8 mouse cellular contexts compared by ENCODE assay signal in genomic region chr2:35620364-35621224, GRCm38 (mm10).
DNase-seq lines count a peak whose midpoint lies in the region; ATAC-seq and TF ChIP-seq lines count a peak whose summit lies in the region.

No protein-coding gene starts in this region.

- DNase-seq in liver: peak; percentile 47
- DNase-seq in liver, postnatal 0 days: no peak
- DNase-seq in embryonic facial prominence, embryonic 14.5 days (ENCODE audit: low spot score): peak; percentile 89
- no peak for DNase-seq in intestine, embryonic 14.5 days (ENCODE audit: low spot score)
- peak; percentile 69 for DNase-seq in retina, embryonic 14.5 days (ENCODE audit: low spot score)
- DNase-seq in gastrocnemius, postnatal 10 days: no peak
- DNase-seq in testis, postnatal 14 days (ENCODE audit: low spot score): no peak
- DNase-seq in gastrocnemius, adult 18-20 months (ENCODE audit: low spot score): no peak

- no peak for TF ChIP-seq EP300 in liver, postnatal 0 days (IDR thresholded peaks at IDR 0.05; ENCODE audit: low read depth)

- TF ChIP-seq CTCF in liver, postnatal 0 days (IDR thresholded peaks at IDR 0.05; ENCODE audit: low read depth): no peak

- ATAC-seq in liver, postnatal 0 days: no peak
- ATAC-seq in embryonic facial prominence, embryonic 14.5 days (ENCODE audit: low read depth): peak; percentile 72; the same call in 1 of the 2 replicates
- peak; percentile 67 for ATAC-seq in intestine, embryonic 14.5 days (replicated peaks; ENCODE audit: low FRiP score, low TSS enrichment, low read depth)

- 31% methylated on average over 7 of the region's 7 CpGs for WGBS in liver, postnatal 0 days (ENCODE audit: insufficient replicate concordance)
- WGBS in embryonic facial prominence, embryonic 14.5 days: 24% methylated on average over 6 of the region's 7 CpGs
- WGBS in intestine, embryonic 14.5 days: 20% methylated on average over 7 of the region's 7 CpGs

- H3K9me3 ChIP-seq in liver, postnatal 0 days (ENCODE audit: low read length): no peaks in the 10 kb centered on the region
- H3K9me3 ChIP-seq in embryonic facial prominence, embryonic 14.5 days (ENCODE audit: control insufficient read depth, low read length): no peaks in the 10 kb centered on the region
- H3K9me3 ChIP-seq in intestine, embryonic 14.5 days (ENCODE audit: control insufficient read depth, low read length): no peaks in the 10 kb centered on the region

- H3K4me3 ChIP-seq in liver, postnatal 0 days (ENCODE audit: low read depth, low read length): no peak overlapping the region
- peak overlapping the region; percentile 26 for H3K4me3 ChIP-seq in embryonic facial prominence, embryonic 14.5 days (ENCODE audit: low read depth, low read length)
- H3K4me3 ChIP-seq in intestine, embryonic 14.5 days (ENCODE audit: low read depth, low read length): peak overlapping the region; percentile 20

- H3K36me3 ChIP-seq in liver, postnatal 0 days (replicated peaks; ENCODE audit: insufficient read depth, low read length): no peaks in the 10 kb centered on the region
- H3K36me3 ChIP-seq in embryonic facial prominence, embryonic 14.5 days (ENCODE audit: control insufficient read depth, insufficient read depth, low read length): no peaks in the 10 kb centered on the region
- H3K36me3 ChIP-seq in intestine, embryonic 14.5 days (ENCODE audit: control insufficient read depth, insufficient read depth, low read length): 0 out of 2 replicates have a peak, but pooled peaks cover 9% of the 10 kb centered on the region

- H3K9ac ChIP-seq in liver, postnatal 0 days (replicated peaks): no peak overlapping the region
- H3K9ac ChIP-seq in embryonic facial prominence, embryonic 14.5 days (ENCODE audit: low read depth, low read length): no peak overlapping the region
- H3K9ac ChIP-seq in intestine, embryonic 14.5 days (ENCODE audit: low read length): no peak overlapping the region

- H3K4me1 ChIP-seq in liver, postnatal 0 days (ENCODE audit: insufficient read depth): peaks cover 25% of the 10 kb centered on the region
- peaks cover 57% of the 10 kb centered on the region for H3K4me1 ChIP-seq in embryonic facial prominence, embryonic 14.5 days (ENCODE audit: control insufficient read depth, insufficient read depth, low read length)
- H3K4me1 ChIP-seq in intestine, embryonic 14.5 days (replicated peaks; ENCODE audit: control insufficient read depth, insufficient read depth, low read length): peaks cover 64% of the 10 kb centered on the region

- no peaks in the 10 kb centered on the region for H3K27me3 ChIP-seq in liver, postnatal 0 days (ENCODE audit: insufficient read depth, low read length)
- no peaks in the 10 kb centered on the region for H3K27me3 ChIP-seq in embryonic facial prominence, embryonic 14.5 days (replicated peaks; ENCODE audit: control insufficient read depth, insufficient read depth, low read length)
- H3K27me3 ChIP-seq in intestine, embryonic 14.5 days (replicated peaks; ENCODE audit: control insufficient read depth, insufficient read depth, low read length): no peaks in the 10 kb centered on the region

- H3K4me2 ChIP-seq in liver, postnatal 0 days (ENCODE audit: low read depth, low read length): no peak overlapping the region
- H3K4me2 ChIP-seq in embryonic facial prominence, embryonic 14.5 days (ENCODE audit: low read depth, low read length): peak overlapping the region; percentile 46
- H3K4me2 ChIP-seq in intestine, embryonic 14.5 days (ENCODE audit: low read length): peak overlapping the region; percentile 52

- no peak overlapping the region for H3K27ac ChIP-seq in liver, postnatal 0 days (ENCODE audit: low read depth)
- peak overlapping the region; percentile 73 for H3K27ac ChIP-seq in embryonic facial prominence, embryonic 14.5 days (replicated peaks; ENCODE audit: low read depth, low read length)
- H3K27ac ChIP-seq in intestine, embryonic 14.5 days (ENCODE audit: low read depth): peak overlapping the region; percentile 77

Comparison
In these comparisons a context has a peak if more than half of its experiments do, and no peak if none do; other contexts are left out.
1. DNase-seq: peak in liver (single experiment), embryonic facial prominence, embryonic 14.5 days (single experiment) and retina, embryonic 14.5 days (single experiment); none in liver, postnatal 0 days (single experiment), intestine, embryonic 14.5 days (single experiment), gastrocnemius, postnatal 10 days (single experiment), testis, postnatal 14 days (single experiment) and gastrocnemius, adult 18-20 months (single experiment).